Mouse (Mus musculus) embryonic facial prominence, embryonic 13.5 days (tissue): Measurements from ENCODE around the gene Afg1l. TPM values are rescaled to one million over a fixed set of nuclear protein-coding genes. Genes with fewer than 3 reads are reported as not detected.

ENCODE experiments used
- ATAC-seq: fragments of 200-750 bp; cut with Nextera tagmentation; 2 replicates; pipeline ENCODE4 v1.8.0; 2017; ENCODE audit warnings: low read depth; ENCODE audit not compliant: insufficient number of reproducible peaks, insufficient read depth, low FRiP score, low TSS enrichment
- H3K27ac ChIP-seq: fragments of 300-500 bp; sonication (generic); 2 replicates; pipeline ENCODE4 v1.5.1; 2015; ENCODE audit warnings: moderate library complexity, mild to moderate bottlenecking, inconsistent platforms
- H3K27me3 ChIP-seq: fragments of 300-500 bp; sonication (generic); 2 replicates; pipeline ENCODE4 v1.6.1; 2015; ENCODE audit warnings: mild to moderate bottlenecking, inconsistent platforms
- H3K36me3 ChIP-seq: fragments of 300-500 bp; sonication (generic); 2 replicates; pipeline ENCODE4 v1.6.1; 2015; ENCODE audit warnings: mild to moderate bottlenecking, inconsistent platforms
- H3K4me1 ChIP-seq: fragments of 300-500 bp; sonication (generic); 2 replicates; pipeline ENCODE4 v1.6.1; 2015; ENCODE audit warnings: inconsistent platforms
- H3K4me2 ChIP-seq: fragments of 300-500 bp; sonication (generic); 2 replicates; pipeline ENCODE4 v1.6.1; 2015; ENCODE audit warnings: moderate library complexity, mild to moderate bottlenecking, inconsistent platforms
- H3K4me3 ChIP-seq: fragments of 300-500 bp; sonication (generic); 2 replicates; pipeline ENCODE4 v1.5.1; 2015; ENCODE audit warnings: mild to moderate bottlenecking, inconsistent platforms
- H3K9ac ChIP-seq: fragments of 300-500 bp; sonication (generic); 2 replicates; pipeline ENCODE4 v1.6.1; 2015; ENCODE audit warnings: mild to moderate bottlenecking, inconsistent platforms
- H3K9me3 ChIP-seq: fragments of 300-500 bp; sonication (generic); 2 replicates; pipeline ENCODE4 v1.6.1; 2016; ENCODE audit warnings: inconsistent platforms
- WGBS: fragments of 180-500 bp; shearing (Covaris S2); methylation state at CpG from one replicate; pipeline ENCODE4 v1.1.7; 2015; ENCODE audit warnings: mixed read lengths; 5-methylcytosine and 5-hydroxymethylcytosine counted together
- polyA plus RNA-seq: library from polyadenylated mRNA; unstranded; fragments of >200 nt; fragmentation: Nextera tagmentation; extraction: Ambion mirVana; gene quantifications from 2 replicates; pipeline ENCODE4 v1.2.1, GENCODE M21; 2015

Afg1l gene
- polyA plus RNA-seq, 1 experiment from 2014 or later = 7.1 TPM

GRCm38 (mm10) chr10:42273760-42274691 is 204.3 kb downstream of the Afg1l start:
- no peak for ATAC-seq
- WGBS = 10% methylated on average over 21 of the region's 21 CpGs
- Histone ChIP-seq H3K4me3 (peak overlapping the region; percentile 79), H3K4me2 (peak overlapping the region; percentile 98), H3K4me1 (peaks cover 46% of the 10 kb centered on the region), H3K27me3 (0 out of 2 replicates have a peak, but pooled peaks cover 4% of the 10 kb centered on the region), H3K36me3 (peaks cover 12% of the 10 kb centered on the region), H3K9ac (peak overlapping the region; percentile 88), H3K27ac (no peak overlapping the region; the same call in 1 of the 2 replicates), H3K9me3 (no peaks in the 10 kb centered on the region)

GRCm38 (mm10) chr10:42273403-42273759 is 205.0 kb downstream of the Afg1l start:
- 68% methylated on average over 6 of the region's 6 CpGs for WGBS
- Histone ChIP-seq H3K4me2 (peak overlapping the region; percentile 98), H3K36me3 (peaks cover 17% of the 10 kb centered on the region), H3K4me3 (peak overlapping the region; percentile 79), H3K27ac (no peak overlapping the region), H3K9me3 (no peaks in the 10 kb centered on the region), H3K4me1 (peaks cover 44% of the 10 kb centered on the region), H3K9ac (0 out of 2 replicates have a peak overlapping the region, but pooled peaks have one; percentile 27), H3K27me3 (0 out of 2 replicates have a peak, but pooled peaks cover 4% of the 10 kb centered on the region)
- no peak for ATAC-seq

GRCm38 (mm10) chr10:42271454-42272230 is 206.7 kb downstream of the Afg1l start:
- H3K36me3 ChIP-seq = peaks cover 30% of the 10 kb centered on the region
- H3K9me3 ChIP-seq = no peaks in the 10 kb centered on the region
- no peak overlapping the region for H3K4me3 ChIP-seq
- 52% methylated on average over 11 of the region's 11 CpGs for WGBS
- H3K27me3 ChIP-seq = 0 out of 2 replicates have a peak, but pooled peaks cover 4% of the 10 kb centered on the region
- no peak overlapping the region for H3K27ac ChIP-seq
- peak overlapping the region; percentile 12 for H3K4me2 ChIP-seq
- ATAC-seq = no peak
- H3K9ac ChIP-seq = no peak overlapping the region
- H3K4me1 ChIP-seq = peaks cover 47% of the 10 kb centered on the region

GRCm38 (mm10) chr10:42270277-42271083 is 207.9 kb downstream of the Afg1l start:
- H3K4me2 ChIP-seq = no peak overlapping the region
- no peak for ATAC-seq
- H3K9ac ChIP-seq = no peak overlapping the region
- no peak overlapping the region for H3K4me3 ChIP-seq
- peaks cover 42% of the 10 kb centered on the region for H3K36me3 ChIP-seq
- 60% methylated on average over 10 of the region's 10 CpGs for WGBS
- H3K27ac ChIP-seq = no peak overlapping the region
- 0 out of 2 replicates have a peak, but pooled peaks cover 4% of the 10 kb centered on the region for H3K27me3 ChIP-seq
- H3K9me3 ChIP-seq = no peaks in the 10 kb centered on the region
- H3K4me1 ChIP-seq = peaks cover 47% of the 10 kb centered on the region

- H3K27me3 ChIP-seq = 0 out of 2 replicates have a peak, but pooled peaks cover 4% of the 10 kb centered on the region
- H3K27ac ChIP-seq = no peak overlapping the region
- no peaks in the 10 kb centered on the region for H3K9me3 ChIP-seq
- H3K9ac ChIP-seq = no peak overlapping the region
- no peak overlapping the region for H3K4me3 ChIP-seq
- H3K4me2 ChIP-seq = no peak overlapping the region
- no peak for ATAC-seq
- H3K36me3 ChIP-seq = peaks cover 48% of the 10 kb centered on the region
- 68% methylated on average over 15 of the region's 15 CpGs for WGBS
- peaks cover 42% of the 10 kb centered on the region for H3K4me1 ChIP-seq
These were observed 208.9 kb downstream of the Afg1l start for GRCm38 (mm10) chr10:42269281-42270025.

DNA sequence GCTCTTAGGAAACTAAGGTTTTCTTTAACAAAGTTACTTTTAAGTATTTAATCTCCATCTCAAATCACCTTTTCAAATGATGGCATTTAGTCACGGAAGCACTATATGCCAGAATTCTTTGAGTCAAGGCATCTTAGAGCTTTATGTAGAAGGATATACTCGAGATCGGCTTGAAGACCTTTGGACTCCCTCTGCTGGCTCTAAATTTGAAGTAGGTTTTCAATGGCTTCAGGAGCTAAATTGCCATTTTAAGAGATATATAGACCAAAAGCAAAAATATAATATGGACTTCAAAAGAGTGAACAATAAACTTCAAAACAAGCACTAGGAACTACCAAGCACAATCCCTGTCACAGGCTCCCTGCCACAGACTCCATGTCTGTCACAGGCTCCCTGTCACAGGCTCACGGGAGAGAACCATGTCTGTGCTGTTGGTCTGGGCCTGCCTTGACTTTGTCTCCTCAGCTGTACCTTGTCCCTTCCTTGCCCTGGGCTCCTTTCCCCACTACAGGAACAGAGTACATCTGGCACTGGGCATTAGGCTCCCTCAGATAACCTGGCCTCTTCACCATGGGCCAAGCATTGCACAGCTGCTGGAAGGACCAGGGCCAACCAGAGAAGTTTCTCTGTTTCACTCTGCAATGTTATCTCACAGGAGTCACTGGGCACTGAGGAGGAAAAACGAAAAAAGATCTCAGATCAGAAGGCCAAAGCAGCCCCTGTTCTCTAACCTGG is 210.4 kb downstream of the Afg1l start:
- no peaks in the 10 kb centered on the region for H3K9me3 ChIP-seq
- WGBS = 71% methylated on average over 5 of the region's 5 CpGs
- H3K4me1 ChIP-seq = peaks cover 31% of the 10 kb centered on the region
- no peak overlapping the region for H3K27ac ChIP-seq
- H3K4me3 ChIP-seq = no peak overlapping the region
- H3K27me3 ChIP-seq = no peaks in the 10 kb centered on the region
- no peak for ATAC-seq
- no peak overlapping the region for H3K9ac ChIP-seq
- H3K4me2 ChIP-seq = no peak overlapping the region
- peaks cover 45% of the 10 kb centered on the region for H3K36me3 ChIP-seq

- H3K27ac ChIP-seq = no peak overlapping the region
- 89% methylated on average over 11 of the region's 11 CpGs for WGBS
- no peaks in the 10 kb centered on the region for H3K27me3 ChIP-seq
- H3K4me3 ChIP-seq = no peak overlapping the region
- no peak overlapping the region for H3K4me2 ChIP-seq
- ATAC-seq = no peak
- peaks cover 45% of the 10 kb centered on the region for H3K36me3 ChIP-seq
- H3K9me3 ChIP-seq = no peaks in the 10 kb centered on the region
- no peak overlapping the region for H3K9ac ChIP-seq
- H3K4me1 ChIP-seq = peaks cover 22% of the 10 kb centered on the region
These were observed 213.2 kb downstream of the Afg1l start for GRCm38 (mm10) chr10:42265021-42265689.

DNA sequence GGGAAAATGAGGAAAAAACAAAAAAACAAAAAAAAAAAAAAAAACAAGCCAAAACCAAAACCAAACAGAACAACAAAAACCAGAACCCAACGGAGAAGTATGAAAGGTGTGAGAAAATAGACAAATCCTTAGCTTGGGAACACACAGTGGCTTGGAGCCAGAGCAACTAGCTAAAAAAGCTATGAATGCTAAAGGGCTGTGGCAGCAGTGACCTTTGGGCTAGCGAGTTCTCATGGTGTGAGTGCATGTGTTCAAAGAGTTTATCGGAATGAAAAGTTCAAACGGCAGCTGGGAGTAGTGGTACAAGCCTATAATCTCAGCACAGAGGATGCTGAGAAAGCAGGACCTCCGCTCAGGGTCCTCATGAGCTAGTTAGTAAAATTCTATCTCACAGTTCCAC is 214.2 kb downstream of the Afg1l start:
- H3K9ac ChIP-seq = no peak overlapping the region
- WGBS = 84% methylated on average over 5 of the region's 5 CpGs
- ATAC-seq = no peak

GRCm38 (mm10) chr10:42263701-42264100 is 214.7 kb downstream of the Afg1l start:
- no peak for ATAC-seq
- H3K9me3 ChIP-seq = no peaks in the 10 kb centered on the region
- H3K4me1 ChIP-seq = 0 out of 2 replicates have a peak, but pooled peaks cover 10% of the 10 kb centered on the region
- H3K4me2 ChIP-seq = no peak overlapping the region
- no peak overlapping the region for H3K27ac ChIP-seq
- no peak overlapping the region for H3K9ac ChIP-seq
- no peaks in the 10 kb centered on the region for H3K27me3 ChIP-seq
- WGBS = 50% methylated on average over 8 of the region's 8 CpGs
- peaks cover 34% of the 10 kb centered on the region for H3K36me3 ChIP-seq
- H3K4me3 ChIP-seq = no peak overlapping the region

More for the DNA sequence above, 214.2 kb downstream of the Afg1l start:
- H3K4me3 ChIP-seq = no peak overlapping the region
- H3K27ac ChIP-seq = no peak overlapping the region
- H3K27me3 ChIP-seq = no peaks in the 10 kb centered on the region
- no peak overlapping the region for H3K4me2 ChIP-seq
- H3K4me1 ChIP-seq = peaks cover 13% of the 10 kb centered on the region; the same call in 1 of the 2 replicates
- peaks cover 38% of the 10 kb centered on the region for H3K36me3 ChIP-seq
- H3K9me3 ChIP-seq = no peaks in the 10 kb centered on the region
